Mouse (Mus musculus): ENCODE results near the gene Orc2.

Gene Orc2

GRCm38 (mm10) chr1:58423371-58424248 is 81.3 kb downstream of the Orc2 start, which contains the start of gene Clk1:
Gene Clk1 (minus strand): TSS chr1:58424066.
- peak; percentile 98 for DNase-seq (ENCODE audit: low spot score)

GRCm38 (mm10) chr1:58422879-58423278 is 82.0 kb downstream of the Orc2 start:
- peak; percentile 89 for DNase-seq (ENCODE audit: low spot score)

GRCm38 (mm10) chr1:58420961-58421360 is 83.9 kb downstream of the Orc2 start:
- no peak for DNase-seq (ENCODE audit: low spot score)

GRCm38 (mm10) chr1:58420032-58420431 is 84.9 kb downstream of the Orc2 start:
- DNase-seq (ENCODE audit: low spot score) = no peak

GRCm38 (mm10) chr1:58416048-58416447 is 88.9 kb downstream of the Orc2 start:
- no peak for DNase-seq (ENCODE audit: low spot score)

GRCm38 (mm10) chr1:58415442-58415841 is 89.5 kb downstream of the Orc2 start:
- DNase-seq (ENCODE audit: low spot score) = no peak

Data from lung, postnatal 25 days (tissue).